Mouse (Mus musculus) liver, adult 2 months (tissue): ENCODE data around the gene Gpatch8. TPM values are rescaled to one million over a fixed set of nuclear protein-coding genes. Genes with fewer than 3 reads are reported as not detected.

Source experiments
- DNase-seq: peaks from one replicate; pipeline ENCODE4 v3.0.0-alpha.2; 2011; ENCODE audit warnings: low read depth, low spot score; ENCODE audit errors: extremely low read depth
- H3K27ac ChIP-seq: fragments of 200-500 bp; replicated peaks from 2 replicates; pipeline ENCODE4 v1.5.1; 2012; ENCODE audit warnings: low read depth, mild to moderate bottlenecking, control low read depth, inconsistent platforms, low read length; ENCODE audit not compliant: insufficient read depth
- H3K27me3 ChIP-seq: fragments of 200-500 bp; 2 replicates; pipeline ENCODE4 v1.6.1; 2012; ENCODE audit warnings: mild to moderate bottlenecking, moderate library complexity, low read length, inconsistent platforms; ENCODE audit not compliant: control insufficient read depth, insufficient read depth
- H3K36me3 ChIP-seq: fragments of 200-500 bp; 2 replicates; pipeline ENCODE4 v1.6.1; 2012; ENCODE audit warnings: low read length, inconsistent platforms; ENCODE audit not compliant: control insufficient read depth, insufficient read depth
- H3K4me1 ChIP-seq: fragments of 200-500 bp; 2 replicates; pipeline ENCODE4 v1.6.1; 2011; ENCODE audit warnings: low read length; ENCODE audit not compliant: control insufficient read depth, insufficient read depth
- H3K4me3 ChIP-seq: fragments of 200-500 bp; 2 replicates; pipeline ENCODE4 v1.5.1; 2011; ENCODE audit warnings: low read depth, mild to moderate bottlenecking, control low read depth, low read length, moderate library complexity; ENCODE audit not compliant: insufficient read depth
- H3K79me2 ChIP-seq: fragments of 200-500 bp; 2 replicates; pipeline ENCODE4 v1.6.1; 2012; ENCODE audit warnings: inconsistent platforms, mild to moderate bottlenecking, low read length, moderate library complexity; ENCODE audit not compliant: control insufficient read depth, insufficient read depth
- H3K9ac ChIP-seq: fragments of 200-500 bp; 2 replicates; pipeline ENCODE4 v1.6.1; 2012; ENCODE audit warnings: low read depth, mild to moderate bottlenecking, control low read depth, inconsistent platforms, low read length
- CTCF ChIP-seq: fragments of 200-500 bp; IDR thresholded peaks from 2 replicates; pipeline ENCODE4 v1.5.1; 2011; ENCODE audit warnings: low read depth, low read length, control low read depth
- POLR2A ChIP-seq: fragments of 200-500 bp; IDR thresholded peaks from 2 replicates; pipeline ENCODE4 v1.6.1; 2011; ENCODE audit warnings: low read length, control low read depth; ENCODE audit not compliant: insufficient read depth; ENCODE audit errors: extremely low read depth
- WGBS: fragments of 180-500 bp; shearing (Covaris S2); methylation state at CpG from one replicate; pipeline ENCODE4 v1.1.7; 2018; 5-methylcytosine and 5-hydroxymethylcytosine counted together
- polyA plus RNA-seq: library from polyadenylated mRNA; depleted of rRNA; stranded (reverse); fragments of >200 nt; gene quantifications from 2 replicates; pipeline ENCODE4 v1.2.3, GENCODE M21; 2012; rRNA removed
- total RNA-seq: library from RNA; depleted of rRNA; stranded (reverse); fragments of >200 nt; gene quantifications from 2 replicates; pipeline ENCODE4 v1.2.3, GENCODE M21; 2014; rRNA removed

Gene Gpatch8
- total RNA-seq: 9.2 TPM in 2 replicates
- polyA plus RNA-seq: 5.1 and 6.0 TPM in 2 replicates

- peaks cover 23% of the 10 kb centered on the region; the same call in 1 of the 2 replicates for H3K79me2 ChIP-seq
- under 1% methylated on average over 53 of the region's 55 CpGs for WGBS
- H3K27ac ChIP-seq: peak within 1 kb of the TSS; percentile 86
- peak; percentile 92 for TF ChIP-seq POLR2A
- TF ChIP-seq CTCF: no peak
- H3K9ac ChIP-seq: peak within 1 kb of the TSS; percentile 93
- peaks cover 10% of the 10 kb centered on the region for H3K4me1 ChIP-seq
- H3K27me3 ChIP-seq: no peaks in the 10 kb centered on the region
- peak within 1 kb of the TSS; percentile 94 for H3K4me3 ChIP-seq
- H3K36me3 ChIP-seq: no peaks in the 10 kb centered on the region
- DNase-seq: peak; percentile 93
These were observed at the start of gene Gpatch8 for GRCm38 (mm10) chr11:102556031-102556715. TSS of gene Gpatch8 (minus strand) at chr11:102556392.

DNA sequence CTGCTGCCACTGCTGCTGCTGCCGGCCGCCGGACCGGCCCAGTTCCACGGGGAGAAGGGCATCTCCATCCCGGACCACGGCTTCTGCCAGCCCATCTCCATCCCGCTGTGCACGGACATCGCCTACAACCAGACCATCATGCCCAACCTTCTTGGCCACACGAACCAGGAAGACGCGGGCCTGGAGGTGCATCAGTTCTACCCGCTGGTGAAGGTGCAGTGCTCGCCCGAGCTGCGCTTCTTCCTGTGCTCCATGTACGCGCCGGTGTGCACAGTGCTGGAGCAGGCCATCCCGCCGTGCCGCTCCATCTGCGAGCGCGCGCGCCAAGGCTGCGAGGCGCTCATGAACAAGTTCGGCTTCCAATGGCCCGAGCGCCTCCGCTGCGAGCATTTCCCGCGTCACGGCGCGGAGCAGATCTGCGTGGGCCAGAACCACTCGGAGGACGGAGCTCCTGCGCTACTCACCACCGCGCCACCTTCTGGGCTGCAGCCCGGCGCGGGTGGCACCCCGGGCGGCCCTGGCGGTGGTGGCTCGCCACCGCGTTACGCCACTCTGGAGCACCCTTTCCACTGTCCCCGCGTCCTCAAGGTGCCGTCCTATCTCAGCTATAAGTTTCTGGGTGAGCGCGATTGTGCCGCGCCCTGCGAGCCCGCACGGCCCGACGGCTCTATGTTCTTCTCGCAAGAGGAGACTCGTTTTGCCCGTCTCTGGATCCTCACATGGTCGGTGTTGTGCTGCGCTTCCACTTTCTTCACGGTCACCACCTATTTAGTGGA, 48.8 kb upstream of the Gpatch8 start:
- no peaks in the 10 kb centered on the region; the same call in 1 of the 2 replicates for H3K79me2 ChIP-seq
- H3K9ac ChIP-seq: 0 out of 2 replicates have a peak overlapping the region, but pooled peaks have one; percentile 13
- no peak for TF ChIP-seq POLR2A
- no peak for TF ChIP-seq CTCF
- peaks cover 4% of the 10 kb centered on the region; the same call in 1 of the 2 replicates for H3K4me1 ChIP-seq
- 3% methylated on average over 74 of the region's 74 CpGs for WGBS
- no peaks in the 10 kb centered on the region for H3K36me3 ChIP-seq
- peak overlapping the region; percentile 54; the same call in 1 of the 2 replicates for H3K4me3 ChIP-seq
- peak; percentile 4 for DNase-seq
- H3K27me3 ChIP-seq: peaks cover 26% of the 10 kb centered on the region
- no peak overlapping the region for H3K27ac ChIP-seq

DNA sequence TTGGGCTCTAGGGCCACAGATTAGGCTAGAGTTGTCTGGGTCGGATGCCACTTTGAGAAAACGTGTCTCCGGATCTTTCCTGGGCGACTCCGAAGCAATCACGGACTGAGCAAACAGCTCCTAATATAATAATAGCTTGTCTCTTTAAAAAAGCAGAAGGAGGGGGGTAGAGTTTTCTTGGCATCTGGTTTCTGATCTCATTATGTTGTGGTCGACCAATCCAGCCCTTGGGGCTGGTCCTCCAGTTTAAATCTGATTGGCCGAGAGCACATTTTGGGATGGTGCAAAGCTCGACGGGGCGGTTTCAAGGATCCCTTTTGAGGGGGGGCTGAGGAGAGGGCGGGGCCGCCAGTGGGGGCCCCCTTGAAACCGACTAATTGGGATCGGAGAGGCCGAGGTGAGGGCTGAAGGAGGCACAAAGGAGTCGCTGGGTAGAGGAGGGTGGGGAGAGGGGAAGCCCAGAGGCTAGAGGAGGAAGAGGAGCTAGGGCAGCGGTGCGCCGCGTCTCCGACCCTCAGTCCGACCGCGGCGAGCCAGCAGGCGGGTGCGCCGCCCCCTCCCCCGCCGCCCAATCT, 47.9 kb upstream of the Gpatch8 start, which contains the start of gene Fzd2:
TSS of gene Fzd2 (plus strand) at position 387 of the 575 bp plus-strand sequence.
- DNase-seq: peak; percentile 53
- peak within 1 kb of the TSS; percentile 54 for H3K4me3 ChIP-seq
- peaks cover 26% of the 10 kb centered on the region for H3K27me3 ChIP-seq
- H3K27ac ChIP-seq: no peak within 1 kb of the TSS
- no peaks in the 10 kb centered on the region; the same call in 1 of the 2 replicates for H3K79me2 ChIP-seq
- H3K9ac ChIP-seq: peak within 1 kb of the TSS; percentile 13; the same call in 1 of the 2 replicates
- no peak for TF ChIP-seq CTCF
- TF ChIP-seq POLR2A: no peak
- peaks cover 4% of the 10 kb centered on the region; the same call in 1 of the 2 replicates for H3K4me1 ChIP-seq
- 2% methylated on average over 29 of the region's 31 CpGs for WGBS
- no peaks in the 10 kb centered on the region for H3K36me3 ChIP-seq

GRCm38 (mm10) chr11:102603496-102603850, 47.3 kb upstream of the Gpatch8 start:
- H3K27ac ChIP-seq: no peak overlapping the region
- TF ChIP-seq CTCF: no peak
- no peak for TF ChIP-seq POLR2A
- peaks cover 4% of the 10 kb centered on the region; the same call in 1 of the 2 replicates for H3K4me1 ChIP-seq
- no peaks in the 10 kb centered on the region; the same call in 1 of the 2 replicates for H3K79me2 ChIP-seq
- H3K9ac ChIP-seq: no peak overlapping the region
- peaks cover 26% of the 10 kb centered on the region for H3K27me3 ChIP-seq
- no peaks in the 10 kb centered on the region for H3K36me3 ChIP-seq
- 2% methylated on average over 10 of the region's 10 CpGs for WGBS
- peak overlapping the region; percentile 32 for H3K4me3 ChIP-seq
- peak; percentile 6 for DNase-seq

DNA sequence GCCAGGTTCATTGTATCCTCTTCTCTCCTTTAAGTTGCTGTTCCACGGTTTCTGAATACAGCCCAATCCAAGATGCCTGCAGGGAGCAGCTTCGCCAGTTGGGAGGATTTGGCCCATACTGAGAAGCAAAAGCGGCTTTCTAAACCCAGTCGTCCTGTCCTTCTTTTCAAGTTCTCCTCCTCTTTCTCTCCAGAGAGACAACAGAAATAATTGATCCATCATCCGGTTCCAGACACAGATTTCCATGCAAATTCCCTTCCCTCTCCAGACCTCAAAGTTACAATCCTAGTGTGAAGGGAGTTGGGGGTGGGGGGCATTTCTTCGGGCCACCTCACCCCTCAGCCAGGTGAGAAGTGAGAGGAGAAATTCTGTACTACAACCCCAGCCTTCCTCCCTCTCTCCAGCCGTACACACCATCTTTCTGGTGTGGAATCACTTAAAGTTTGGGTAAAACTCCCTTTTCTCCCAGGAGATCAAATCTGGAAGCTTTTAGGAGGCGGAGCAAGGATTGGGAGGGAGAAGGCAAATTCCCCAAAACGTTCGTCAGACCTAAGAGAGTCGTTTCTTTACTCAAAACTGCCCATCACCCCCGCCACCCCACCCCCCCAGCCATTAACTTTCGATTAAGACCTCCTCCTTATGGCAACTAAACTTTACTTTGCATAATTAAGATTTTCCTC, 46.8 kb upstream of the Gpatch8 start:
- Histone ChIP-seq H3K27me3 (peaks cover 26% of the 10 kb centered on the region), H3K27ac (no peak overlapping the region), H3K9ac (no peak overlapping the region), H3K4me3 (peak overlapping the region; percentile 32; the same call in 1 of the 2 replicates), H3K36me3 (no peaks in the 10 kb centered on the region), H3K4me1 (peaks cover 4% of the 10 kb centered on the region; the same call in 1 of the 2 replicates), H3K79me2 (no peaks in the 10 kb centered on the region; the same call in 1 of the 2 replicates)
- WGBS: 15% methylated on average over 13 of the region's 13 CpGs
- no peak for DNase-seq
- TF ChIP-seq POLR2A (no peak), CTCF (no peak)
